Mouse (Mus musculus) E14TG2a.4 (cell line): Measurements from ENCODE around the gene Gli1.

Experiments
- CTCF ChIP-seq: conservative IDR thresholded peaks from 2 replicates; pipeline ENCODE4 v1.5.1; 2014; ENCODE audit warnings: low read length
- POU5F1 ChIP-seq: IDR thresholded peaks from 2 replicates; pipeline ENCODE4 v1.6.1; 2014; ENCODE audit warnings: low read length, borderline replicate concordance

DNA sequence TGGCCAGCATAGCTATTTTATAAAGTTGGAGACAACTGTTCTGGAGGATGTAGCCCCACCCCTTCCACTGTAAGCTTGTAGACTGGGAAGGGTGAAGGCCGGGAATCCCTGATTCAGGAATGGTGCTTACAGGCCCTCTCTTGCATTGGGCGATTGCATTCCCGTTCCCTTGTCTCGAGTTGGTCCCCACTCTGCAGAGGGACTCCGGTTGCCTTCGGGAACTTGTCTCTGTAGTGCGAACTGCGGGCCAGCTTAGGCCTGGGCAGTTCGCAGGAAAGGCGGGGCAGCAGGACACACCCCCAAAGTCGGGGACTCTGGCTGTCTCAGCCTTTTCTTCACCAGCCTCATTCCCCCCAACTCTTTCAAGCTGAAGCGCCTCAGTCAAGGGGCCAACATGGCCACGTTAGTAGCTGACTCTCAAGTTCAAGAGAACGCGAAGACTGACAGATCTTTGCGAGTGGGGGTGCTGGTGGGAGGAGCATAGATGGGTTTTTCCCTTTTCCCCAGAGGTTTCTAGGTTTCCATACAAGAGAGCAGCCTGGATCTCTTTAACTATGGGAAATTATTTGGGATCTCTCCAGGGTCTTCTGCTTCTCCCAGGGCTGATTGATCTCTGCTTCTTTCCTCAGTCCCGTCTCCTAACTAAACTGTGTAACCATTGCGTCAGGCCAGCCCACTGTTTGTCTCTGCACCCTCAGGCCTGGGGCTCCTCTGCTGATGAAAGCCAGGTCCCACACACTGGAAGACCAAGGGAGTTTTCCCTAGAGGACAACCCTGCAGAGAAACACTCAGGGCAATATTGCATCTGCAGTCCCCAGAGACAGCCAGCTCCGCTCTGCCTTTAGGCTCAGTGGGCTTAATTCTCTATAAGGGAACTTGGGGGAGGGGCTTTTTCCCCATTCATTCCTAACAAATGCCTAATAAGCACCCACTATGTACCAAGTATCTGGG is 50.6 kb downstream of the Gli1 start:
- TF ChIP-seq CTCF (no peak), POU5F1 (no peak)
